Mouse (Mus musculus) CH12.LX (cell line): ENCODE results near the gene Mpv17l2. TPM values are rescaled to one million over a fixed set of nuclear protein-coding genes. Genes with fewer than 3 reads are reported as not detected.

Source experiments
- DNase-seq: peaks from one replicate; pipeline ENCODE4 v3.0.0-alpha.2; 2013; ENCODE audit errors: extremely low read depth
- H3K27ac ChIP-seq: 2 replicates; pipeline ENCODE4 v1.5.1; 2012; ENCODE audit warnings: low read depth, mild to moderate bottlenecking, control low read depth, moderate library complexity; ENCODE audit not compliant: insufficient read depth
- H3K27me3 ChIP-seq: replicated peaks from 2 replicates; pipeline ENCODE3; 2012; ENCODE audit warnings: inconsistent platforms
- H3K36me3 ChIP-seq, 2 experiments: replicated peaks in 1 of 2; 2 replicates each; pipeline versions ENCODE3 to v1.6.1; 2012; ENCODE audit warnings: inconsistent platforms in 1 of 2, low read length in 1 of 2, mild to moderate bottlenecking in 1 of 2, mixed read lengths in 1 of 2, moderate library complexity in 1 of 2; ENCODE audit not compliant: control insufficient read depth in 1 of 2, insufficient read depth in 1 of 2
- H3K4me1 ChIP-seq, 2 experiments: 2 replicates each; pipeline ENCODE4 v1.6.1; 2012; ENCODE audit warnings: inconsistent platforms in 1 of 2, moderate library complexity in 1 of 2; ENCODE audit not compliant: insufficient read depth in 2 of 2, control insufficient read depth in 1 of 2
- H3K4me2 ChIP-seq: 2 replicates; pipeline ENCODE4 v1.6.1; 2012; ENCODE audit warnings: low read depth, mild to moderate bottlenecking, control low read depth; ENCODE audit not compliant: poor library complexity, insufficient read depth, severe bottlenecking
- H3K4me3 ChIP-seq, 3 experiments: fragments of 150-350 bp in 1 of 3; sonication (generic) in 1 of 3; replicated peaks in 1 of 3; 2 replicates each; pipeline versions ENCODE3 to v1.5.1; 2011 to 2012; ENCODE audit warnings: low read depth in 2 of 3, low read length in 2 of 3, mild to moderate bottlenecking in 2 of 3, moderate library complexity in 2 of 3, control low read depth in 1 of 3, improper control_type of control experiment in 1 of 3, inconsistent platforms in 1 of 3, mixed read lengths in 1 of 3; ENCODE audit not compliant: poor library complexity in 1 of 3
- H3K79me2 ChIP-seq: replicated peaks from 2 replicates; pipeline ENCODE4 v1.6.1; 2012; ENCODE audit warnings: mild to moderate bottlenecking, moderate library complexity; ENCODE audit not compliant: control insufficient read depth, poor library complexity, insufficient read depth, severe bottlenecking; ENCODE audit errors: extremely low read depth
- H3K9ac ChIP-seq: 2 replicates; pipeline ENCODE4 v1.6.1; 2012; ENCODE audit warnings: low read depth, mild to moderate bottlenecking, control low read depth, moderate library complexity; ENCODE audit not compliant: insufficient read depth
- H3K9me3 ChIP-seq: replicated peaks from 2 replicates; pipeline ENCODE3; 2012; ENCODE audit warnings: low read length, inconsistent platforms, mixed read lengths
- JUND ChIP-seq: conservative IDR thresholded peaks from 2 replicates; pipeline ENCODE4 v1.6.1; 2011; ENCODE audit warnings: low read depth, low read length, improper control_type of control experiment
- NRF1 ChIP-seq: IDR thresholded peaks from 2 replicates; pipeline ENCODE4 v1.6.1; 2014; ENCODE audit warnings: low read depth, mild to moderate bottlenecking, inconsistent platforms, low read length, improper control_type of control experiment, moderate library complexity
- PAX5 ChIP-seq: IDR thresholded peaks from 2 replicates; pipeline ENCODE4 v1.6.1; 2012; ENCODE audit warnings: low read length, inconsistent platforms, mixed read lengths
- SMC3 ChIP-seq: IDR thresholded peaks from 2 replicates; pipeline ENCODE4 v1.6.1; 2011; ENCODE audit warnings: low read depth, low read length, improper control_type of control experiment
- USF2 ChIP-seq: conservative IDR thresholded peaks from 2 replicates; pipeline ENCODE4 v1.6.1; 2011; ENCODE audit warnings: low read depth, low read length, improper control_type of control experiment
- ZMIZ1 ChIP-seq: IDR thresholded peaks from 2 replicates; pipeline ENCODE4 v1.6.1; 2012; ENCODE audit warnings: low read depth, mild to moderate bottlenecking, inconsistent platforms, low read length, improper control_type of control experiment
- ZNF384 ChIP-seq: IDR thresholded peaks from 2 replicates; pipeline ENCODE4 v1.6.1; 2012; ENCODE audit warnings: low read depth, low read length, improper control_type of control experiment, inconsistent platforms
- dilution Hi-C: fragments of 300-500 bp; cut with MboI; formaldehyde crosslinking; loops from 2 replicates; pipeline ENCODE4 v1.14.3; 2020; ENCODE audit warnings: low sequenced_read_pairs; ENCODE audit not compliant: extremely low pct_unique_long_range_greater_than_20kb, extremely low pct_ligation_motif_present
- in situ Hi-C: fragments of 300-500 bp; cut with MboI; formaldehyde crosslinking; loops from 3 replicates; pipeline ENCODE4 v1.14.3; 2019; ENCODE audit warnings: low sequenced_read_pairs, low pct_ligation_motif_present, low pct_unique_long_range_greater_than_20kb, mixed read lengths
- polyA plus RNA-seq: library from polyadenylated mRNA; unstranded; fragments of >175 nt; gene quantifications from 2 replicates; pipeline ENCODE4 v1.2.1, GENCODE M21; 2012; ENCODE audit warnings: low read depth; ENCODE audit not compliant: insufficient read length
- total RNA-seq, 2 experiments: library from RNA; depleted of rRNA; stranded (reverse); fragments of 300-350 nt in 1 of 2; fragments of >200 nt in 1 of 2; gene quantifications; 2 replicates each; pipeline ENCODE4 v1.2.3; 2012 to 2014

Mpv17l2 gene
- total and polyA plus RNA-seq, 3 experiments = 25.3 to 36.1 (median 27.1) TPM

DNA sequence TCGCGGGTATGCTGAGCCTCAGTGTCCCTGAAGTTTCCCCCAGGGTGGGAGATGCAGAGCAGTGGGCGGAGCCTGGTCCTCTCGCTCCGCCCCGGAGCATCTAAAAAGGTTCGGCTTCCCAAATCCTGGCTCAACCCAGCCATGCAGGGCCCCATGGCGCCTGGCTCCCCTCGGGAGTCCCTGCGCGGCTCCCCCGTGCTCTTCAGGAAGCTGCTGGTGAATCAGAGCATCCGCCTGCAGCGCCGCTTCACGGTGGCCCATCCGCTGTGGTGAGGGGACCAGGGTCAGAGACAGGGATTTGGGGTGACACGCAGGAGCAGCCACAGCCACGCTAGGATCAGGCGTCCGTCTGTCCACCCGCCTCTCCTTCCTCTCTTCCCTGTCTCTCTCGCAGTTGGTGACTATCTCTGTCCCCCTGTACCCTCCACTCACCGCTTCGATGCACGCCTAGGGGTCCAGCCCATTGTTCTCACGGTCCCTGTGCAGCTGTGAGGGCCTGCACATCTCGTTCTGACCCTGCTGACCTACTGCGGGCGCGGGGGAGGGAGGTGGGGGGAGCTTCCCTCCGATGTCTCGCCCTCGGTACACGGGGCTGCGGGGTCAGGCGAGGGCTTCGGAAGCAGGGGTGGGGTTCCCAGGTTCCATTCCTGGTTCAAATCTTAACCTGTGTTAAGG lies 17.6 kb downstream of the Mpv17l2 start:
- H3K27ac ChIP-seq = no peak overlapping the region
- DNase-seq = no peak
- no peaks in the 10 kb centered on the region for H3K79me2 ChIP-seq
- in situ Hi-C loops = no loop called here
- dilution Hi-C loops = no loop called here
- H3K4me1 ChIP-seq = peaks cover 5 to 18% of the 10 kb centered on the region in 2 experiments; a peak in 3 of 4 replicates
- H3K4me2 ChIP-seq = no peak overlapping the region
- H3K27me3 ChIP-seq = no peaks in the 10 kb centered on the region
- no peak overlapping the region for H3K9ac ChIP-seq
- no peaks in the 10 kb centered on the region for H3K9me3 ChIP-seq
- H3K4me3 ChIP-seq = no peak overlapping the region
- TF ChIP-seq NRF1 = no peak
- no peak for TF ChIP-seq USF2
- TF ChIP-seq PAX5 = no peak
- no peak for TF ChIP-seq SMC3
- peaks cover 4 to 33% of the 10 kb centered on the region in 2 experiments for H3K36me3 ChIP-seq

DNA sequence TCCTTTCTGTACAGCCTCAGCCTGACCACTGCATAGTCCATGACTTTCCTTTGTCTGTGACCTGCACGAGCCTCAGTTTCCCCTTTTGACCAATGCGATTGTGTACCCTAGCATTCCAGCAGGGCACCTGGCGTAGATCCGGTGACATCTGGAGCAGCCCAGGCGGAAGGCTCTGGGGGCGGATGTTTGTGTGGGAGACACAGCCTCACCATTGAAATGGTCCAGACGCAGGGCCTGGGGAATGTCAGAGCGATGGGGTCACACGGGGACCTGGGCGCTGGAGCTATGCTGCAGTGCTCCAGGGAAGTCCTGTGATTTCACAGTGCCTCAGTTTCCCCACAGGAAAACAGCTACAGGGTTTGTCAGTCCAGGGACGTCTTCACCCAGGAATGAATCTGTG lies 18.6 kb downstream of the Mpv17l2 start:
- Histone ChIP-seq H3K27me3 (no peaks in the 10 kb centered on the region), H3K4me2 (no peak overlapping the region), H3K4me3 (no peak overlapping the region), H3K4me1 (peaks cover 5 to 24% of the 10 kb centered on the region in 2 experiments; a peak in 3 of 4 replicates), H3K36me3 (peaks cover 0 to 24% of the 10 kb centered on the region in 2 experiments), H3K9me3 (no peaks in the 10 kb centered on the region), H3K9ac (no peak overlapping the region), H3K79me2 (no peaks in the 10 kb centered on the region), H3K27ac (no peak overlapping the region)
- in situ Hi-C loops (no loop called here), dilution Hi-C loops (no loop called here)
- TF ChIP-seq ZNF384 = no peak
- TF ChIP-seq JUND = no peak
- TF ChIP-seq USF2 = no peak
- no peak for TF ChIP-seq ZMIZ1
- no peak for DNase-seq

DNA sequence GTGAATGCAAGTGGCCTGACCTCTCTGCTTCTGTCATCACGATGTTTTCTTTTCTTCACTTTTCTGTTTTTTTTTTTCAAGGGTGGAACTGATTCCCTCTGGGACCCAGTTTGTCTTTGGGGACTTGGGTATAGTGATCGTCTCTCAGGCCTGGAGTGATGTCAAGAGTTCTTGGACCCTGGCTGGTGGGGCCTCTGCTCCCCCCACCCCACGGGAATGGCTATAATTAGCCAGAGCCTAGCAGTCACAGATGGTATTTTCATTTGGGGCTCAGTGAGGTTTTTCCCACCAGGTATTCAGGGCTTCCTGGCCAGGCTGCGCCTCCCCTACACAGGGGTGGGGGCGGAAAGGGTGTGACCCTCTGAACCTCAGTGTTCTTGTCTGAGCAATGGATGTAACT lies 19.1 kb downstream of the Mpv17l2 start:
- Histone ChIP-seq H3K9ac (no peak overlapping the region), H3K27me3 (no peaks in the 10 kb centered on the region), H3K9me3 (no peaks in the 10 kb centered on the region), H3K79me2 (no peaks in the 10 kb centered on the region), H3K4me2 (no peak overlapping the region), H3K4me1 (peaks cover 5 to 24% of the 10 kb centered on the region in 2 experiments; a peak in 3 of 4 replicates), H3K36me3 (peaks cover 0 to 19% of the 10 kb centered on the region in 2 experiments), H3K27ac (no peak overlapping the region), H3K4me3 (no peak overlapping the region)
- dilution Hi-C loops (no loop called here), in situ Hi-C loops (no loop called here)
- DNase-seq = no peak
- TF ChIP-seq NRF1 (no peak), ZNF384 (peak; percentile 39; the same call in 1 of the 2 replicates)
